Mouse (Mus musculus) lung, adult 2 months (tissue): ENCODE measurements around the gene Snai3. TPM values are rescaled to one million over a fixed set of nuclear protein-coding genes. Genes with fewer than 3 reads are reported as not detected.

Experiments used
- DNase-seq: peaks from one replicate; pipeline ENCODE4 v3.0.0; 2022
- H3K4me1 ChIP-seq: fragments of 200-500 bp; 2 replicates; pipeline ENCODE4 v1.6.1; 2011; ENCODE audit warnings: low read length; ENCODE audit not compliant: control insufficient read depth, insufficient read depth
- H3K4me3 ChIP-seq: fragments of 200-500 bp; replicated peaks from 2 replicates; pipeline ENCODE3; 2011; ENCODE audit warnings: low read depth, mild to moderate bottlenecking, control low read depth, low read length; ENCODE audit errors: extremely low read depth
- CTCF ChIP-seq: fragments of 200-500 bp; IDR thresholded peaks from 2 replicates; pipeline ENCODE4 v1.5.1; 2011; ENCODE audit warnings: mild to moderate bottlenecking, low read length, control low read depth; ENCODE audit not compliant: insufficient read depth
- POLR2A ChIP-seq: fragments of 200-500 bp; IDR thresholded peaks from 2 replicates; pipeline ENCODE4 v1.6.1; 2011; ENCODE audit warnings: low read depth, mild to moderate bottlenecking, control low read depth, low read length, borderline replicate concordance; ENCODE audit errors: extremely low read depth
- WGBS: fragments of 180-500 bp; shearing (Covaris S2); methylation state at CpG from one replicate; pipeline ENCODE4 v1.1.7; 2018; 5-methylcytosine and 5-hydroxymethylcytosine counted together
- polyA plus RNA-seq: library from polyadenylated mRNA; depleted of rRNA; stranded (reverse); fragments of >200 nt; gene quantifications from 2 replicates; pipeline ENCODE4 v1.2.3, GENCODE M21; 2012

Snai3 gene
- polyA plus RNA-seq, 1 experiment, result 1.5 TPM

DNA sequence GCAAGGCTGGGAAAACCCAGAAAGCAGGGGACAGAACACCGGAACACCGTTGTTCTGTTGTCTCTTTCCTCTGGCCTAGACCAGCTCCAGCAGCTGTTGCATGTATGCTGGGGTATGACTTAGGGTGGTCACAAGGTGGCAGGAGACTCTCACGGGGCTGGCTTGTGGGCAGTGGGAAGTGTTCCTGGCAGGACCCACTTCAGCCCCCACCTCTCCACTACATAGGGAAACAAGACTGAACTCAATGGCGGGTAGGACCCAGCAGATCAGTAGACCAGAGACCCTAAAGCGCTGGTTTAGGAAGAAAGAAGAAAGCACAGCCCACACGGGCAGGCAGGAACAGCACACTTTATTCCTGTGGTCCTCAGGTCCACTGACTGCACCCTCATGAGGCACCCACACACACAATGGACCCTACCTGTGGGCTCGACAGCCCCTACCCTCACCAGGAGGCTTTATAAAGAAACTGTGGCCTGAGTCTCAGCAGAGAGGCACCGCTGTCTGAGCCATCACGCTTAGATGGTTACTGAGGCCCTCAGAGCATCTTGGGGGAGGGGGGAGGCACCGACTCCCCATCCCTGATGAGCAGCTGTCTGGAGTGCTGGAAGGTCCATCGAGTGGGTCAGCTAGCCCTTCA, 27.1 kb downstream of the Snai3 start:
- TF ChIP-seq CTCF (peak; percentile 34; the same call in 1 of the 2 replicates), POLR2A (no peak)
- 60% methylated on average over 11 of the region's 11 CpGs for WGBS
- peak overlapping the region; percentile 92 for H3K4me3 ChIP-seq
- no peak for DNase-seq
- H3K4me1 ChIP-seq, result peaks cover 9% of the 10 kb centered on the region

DNA sequence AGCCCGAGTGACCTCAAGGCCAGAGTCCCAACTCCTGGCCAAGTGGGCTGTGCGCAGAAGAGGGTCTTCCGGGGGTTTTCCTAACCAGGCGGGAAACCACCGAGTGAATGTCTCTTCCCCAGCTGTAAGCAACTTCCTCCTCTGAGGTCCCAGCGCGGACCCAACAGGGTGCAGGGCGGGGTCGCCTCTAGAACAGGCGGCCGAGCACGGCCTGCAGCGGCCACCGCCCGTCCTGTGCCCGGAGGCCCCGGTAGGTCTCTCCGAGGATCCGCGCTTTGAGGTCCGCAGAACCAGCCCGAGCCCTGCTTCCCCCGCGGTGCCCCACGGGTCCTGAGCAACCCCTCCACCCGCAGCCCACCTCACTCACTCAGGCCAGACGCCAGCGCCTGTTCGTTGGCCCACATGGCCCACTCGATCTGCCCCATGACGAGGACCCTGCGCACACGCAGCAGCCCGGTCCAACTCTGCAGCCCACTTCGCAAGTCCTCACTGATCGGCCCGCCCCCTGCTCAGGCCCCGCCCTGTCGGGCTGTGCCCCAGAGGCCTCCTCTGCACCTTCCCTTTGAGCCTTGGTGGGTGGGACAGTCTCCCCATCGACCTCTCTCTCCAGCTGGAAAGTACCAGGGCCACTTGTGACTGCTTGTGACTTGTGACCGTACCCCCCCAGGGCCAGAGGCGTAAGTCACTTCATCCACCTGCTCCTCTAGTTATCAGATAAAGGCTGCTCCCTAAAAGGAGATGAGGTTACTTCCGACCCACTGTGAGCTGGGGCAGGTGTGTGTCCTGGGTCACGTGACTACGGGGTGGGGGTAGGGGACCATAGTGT, 27.9 kb downstream of the Snai3 start, which contains the start of gene Cyba:
TSS of gene Cyba (minus strand) at position 488 of the 826 bp plus-strand sequence.
- peak; percentile 84 for DNase-seq
- TF ChIP-seq POLR2A, result peak; percentile 64; the same call in 1 of the 2 replicates
- TF ChIP-seq CTCF, result no peak
- peaks cover 9% of the 10 kb centered on the region for H3K4me1 ChIP-seq
- 2% methylated on average over 45 of the region's 45 CpGs for WGBS
- peak within 1 kb of the TSS; percentile 92 for H3K4me3 ChIP-seq

DNA sequence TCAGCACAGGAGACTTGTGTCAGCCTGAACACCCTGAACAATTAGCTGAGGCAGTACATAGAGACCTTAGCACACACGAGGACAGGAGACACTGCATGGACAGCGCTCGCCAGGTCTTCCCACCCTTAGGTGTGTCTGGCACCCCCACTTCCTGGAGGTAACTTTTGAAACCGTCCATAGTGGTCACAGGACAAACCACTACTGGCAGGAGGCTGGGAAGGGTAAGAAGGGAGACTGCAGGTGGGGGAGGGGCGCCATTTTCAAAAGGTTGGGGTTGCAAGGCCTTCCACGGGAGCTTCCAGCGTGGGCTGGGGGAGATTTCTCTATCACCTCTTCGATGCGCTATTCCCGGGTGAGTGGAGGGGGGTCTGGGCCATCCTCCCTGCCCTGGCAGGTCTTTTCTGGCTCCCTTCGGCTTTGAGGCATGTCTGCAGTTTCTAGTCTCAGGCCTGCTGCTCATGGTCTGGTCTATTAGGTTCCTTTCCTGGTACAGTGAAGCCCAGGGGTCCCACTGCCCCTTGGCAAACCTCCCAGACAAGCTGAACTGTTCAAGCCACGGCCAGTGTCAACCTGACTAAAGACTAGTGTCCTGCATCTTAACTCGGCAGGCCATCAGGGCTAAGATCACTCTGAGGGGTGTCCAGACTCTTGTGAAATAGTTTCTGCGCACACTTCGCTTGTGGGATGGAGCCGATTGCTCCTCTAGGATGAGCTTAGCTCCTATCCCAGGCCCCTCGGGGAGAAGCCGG, 28.7 kb downstream of the Snai3 start:
- WGBS, result 22% methylated on average over 18 of the region's 18 CpGs
- TF ChIP-seq POLR2A (no peak), CTCF (no peak)

DNA sequence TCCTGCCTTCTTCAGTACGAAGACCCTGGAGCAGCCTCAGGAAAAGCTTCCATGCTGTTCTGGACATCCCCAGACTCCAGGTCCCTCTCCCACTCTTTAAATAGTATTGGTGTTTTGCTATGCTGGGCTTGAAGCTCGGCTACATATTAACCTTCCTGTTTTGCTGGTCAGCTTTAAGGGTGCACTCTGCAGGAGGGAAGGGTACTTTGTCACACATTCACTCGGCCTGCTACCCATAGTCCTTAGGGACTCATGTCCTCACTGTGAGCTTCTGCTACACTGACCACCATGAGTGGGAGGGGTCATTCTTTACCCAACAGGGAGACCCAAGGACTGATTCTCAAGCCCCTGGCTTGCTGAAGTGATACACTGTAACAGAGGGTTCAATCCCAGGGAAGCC, 29.9 kb downstream of the Snai3 start:
- 63% methylated on average over 3 of the region's 3 CpGs for WGBS
- H3K4me3 ChIP-seq, result no peak overlapping the region
- TF ChIP-seq POLR2A, result no peak
- no peak for TF ChIP-seq CTCF
- H3K4me1 ChIP-seq, result peaks cover 9% of the 10 kb centered on the region
- DNase-seq, result no peak

More for the DNA sequence above, 28.7 kb downstream of the Snai3 start:
- Histone ChIP-seq H3K4me3 (peak overlapping the region; percentile 92), H3K4me1 (peaks cover 9% of the 10 kb centered on the region)
- DNase-seq, result no peak

DNA sequence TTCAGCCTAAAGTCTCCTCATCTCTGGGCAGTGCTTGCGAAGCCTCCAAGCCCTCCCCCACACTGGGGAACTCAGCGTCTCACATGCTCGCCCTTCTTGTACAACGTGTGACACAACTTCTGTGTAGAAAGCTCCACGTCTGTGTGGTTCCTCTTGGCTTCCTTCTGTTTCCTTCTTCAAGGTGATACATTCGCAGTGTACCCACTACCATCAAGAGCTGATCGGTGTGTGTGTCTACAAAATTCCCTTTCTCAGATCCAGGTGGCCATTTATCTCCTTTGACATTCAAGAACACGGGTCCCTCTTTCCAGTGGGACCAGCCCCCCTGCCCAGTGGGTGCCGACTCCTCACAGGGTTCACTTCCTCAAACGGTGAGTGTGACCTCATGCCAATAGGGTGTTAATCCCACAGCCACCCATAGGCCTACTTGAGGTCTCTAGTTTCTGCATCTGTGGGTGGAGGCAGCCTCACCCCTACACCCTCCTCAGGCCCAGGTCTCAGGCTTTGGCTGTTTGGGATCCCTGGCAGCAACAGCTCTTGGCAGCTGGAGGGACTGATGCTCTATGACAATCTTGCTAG, 30.4 kb downstream of the Snai3 start:
- 0 out of 2 replicates have a peak, but pooled peaks have one; percentile 34 for TF ChIP-seq POLR2A
- TF ChIP-seq CTCF, result no peak
- H3K4me1 ChIP-seq, result peaks cover 9% of the 10 kb centered on the region
- DNase-seq, result peak; percentile 12
- WGBS, result 71% methylated on average over 10 of the region's 10 CpGs
- no peak overlapping the region for H3K4me3 ChIP-seq

DNA sequence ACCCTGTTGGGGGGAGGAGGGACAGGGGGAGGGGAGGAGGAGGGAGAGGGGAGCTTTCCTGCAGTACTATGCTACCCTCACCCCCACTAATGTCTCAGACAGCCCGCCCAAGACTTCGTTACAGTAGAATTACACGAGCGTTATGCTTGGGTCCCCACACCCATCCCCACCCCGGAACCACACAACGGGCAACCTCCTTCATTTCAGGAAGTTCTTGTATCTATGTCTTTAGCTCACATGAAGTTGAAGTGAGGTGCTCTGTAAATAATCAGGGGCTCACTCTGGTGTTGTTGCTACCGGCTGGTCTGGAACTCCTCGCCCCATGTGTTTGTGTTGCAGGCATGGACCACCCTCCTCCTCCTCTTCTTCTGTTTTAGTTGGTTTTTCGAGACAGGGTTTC, 32.4 kb downstream of the Snai3 start:
- WGBS, result 76% methylated on average over 9 of the region's 9 CpGs
- no peak for TF ChIP-seq POLR2A
- no peak for TF ChIP-seq CTCF
- H3K4me3 ChIP-seq, result no peak overlapping the region

DNA sequence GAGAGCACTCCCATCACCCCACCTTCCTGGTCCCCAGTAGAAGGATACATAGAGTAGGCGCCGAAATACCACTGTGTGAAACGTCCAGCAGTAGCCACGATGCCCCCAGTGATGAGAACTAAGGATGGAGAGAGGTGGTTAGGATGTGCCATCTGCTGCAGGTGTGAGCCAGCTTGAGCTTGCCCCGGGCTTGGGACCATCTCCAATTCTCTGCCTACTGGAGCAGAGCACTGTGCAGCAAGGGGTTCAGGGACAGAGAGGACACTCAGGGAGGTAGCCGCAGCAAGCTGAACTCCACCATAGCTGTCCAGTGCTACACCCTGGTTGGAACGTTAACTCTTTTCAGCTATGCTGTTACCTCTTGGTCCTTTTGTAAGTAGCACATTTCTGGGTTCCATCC, 32.9 kb downstream of the Snai3 start:
- DNase-seq, result no peak
- WGBS, result 87% methylated on average over 7 of the region's 7 CpGs
- Histone ChIP-seq H3K4me1 (peaks cover 5% of the 10 kb centered on the region; the same call in 1 of the 2 replicates), H3K4me3 (no peak overlapping the region)
- TF ChIP-seq CTCF, result no peak
- no peak for TF ChIP-seq POLR2A

More for the DNA sequence above, 32.4 kb downstream of the Snai3 start:
- no peak for DNase-seq
- peaks cover 8% of the 10 kb centered on the region for H3K4me1 ChIP-seq

DNA sequence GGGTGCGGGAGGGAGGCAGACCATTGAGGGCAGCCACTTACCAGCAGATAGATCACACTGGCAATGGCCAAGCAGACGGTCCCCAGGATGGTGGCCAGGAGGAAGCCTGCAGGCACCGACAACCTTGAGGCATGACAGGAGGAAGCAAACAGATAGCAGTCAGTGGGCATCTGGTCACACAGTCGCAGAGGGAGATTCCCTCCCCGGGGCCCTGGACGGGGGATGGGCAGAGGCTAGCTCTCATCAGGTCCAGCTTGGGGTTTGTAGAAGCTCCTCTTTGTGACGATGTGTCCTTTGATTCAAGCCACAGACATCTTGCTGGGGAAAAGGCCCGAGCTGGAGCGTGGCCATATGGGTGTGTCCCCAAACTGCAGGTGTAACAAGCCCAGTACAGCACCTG, 34.4 kb downstream of the Snai3 start:
- no peak for DNase-seq
- WGBS, result 74% methylated on average over 9 of the region's 9 CpGs
- TF ChIP-seq POLR2A (no peak), CTCF (no peak)
- no peaks in the 10 kb centered on the region for H3K4me1 ChIP-seq
- no peak overlapping the region for H3K4me3 ChIP-seq

DNA sequence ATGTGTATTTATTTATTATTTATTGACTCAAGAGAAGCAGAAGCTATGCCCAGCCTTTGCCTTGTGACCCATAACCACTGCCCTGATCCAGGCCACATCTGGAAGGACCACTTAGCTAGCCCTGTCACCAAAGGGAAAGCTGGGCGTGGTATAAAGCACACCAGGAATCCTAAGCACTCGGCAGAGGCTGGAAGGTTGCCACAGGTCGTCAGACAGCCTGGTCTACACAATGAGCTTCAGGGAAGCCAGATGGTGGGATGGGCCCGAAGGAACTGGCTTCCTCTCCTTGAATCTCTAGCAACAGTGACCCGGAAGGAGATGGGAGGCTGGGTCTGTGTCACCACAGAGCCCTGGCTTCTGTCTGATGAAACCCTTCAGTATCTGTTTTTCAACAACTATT, 36.9 kb downstream of the Snai3 start:
- Histone ChIP-seq H3K4me3 (no peak overlapping the region), H3K4me1 (no peaks in the 10 kb centered on the region)
- WGBS, result 31% methylated on average over 5 of the region's 5 CpGs
- DNase-seq, result peak; percentile 31
- TF ChIP-seq POLR2A, result no peak
- TF ChIP-seq CTCF, result no peak
